Mouse (Mus musculus) intestine, postnatal 0 days (tissue): Measurements from ENCODE around the gene Dnal1. TPM values are rescaled to one million over a fixed set of nuclear protein-coding genes. Genes with fewer than 3 reads are reported as not detected.

Experiments
- ATAC-seq: fragments of 200-750 bp; cut with Nextera tagmentation; 2 replicates; pipeline ENCODE4 v1.8.0; 2017; ENCODE audit warnings: mild to moderate bottlenecking, moderate TSS enrichment, moderate library complexity
- H3K27ac ChIP-seq: fragments of 300-500 bp; sonication (generic); 2 replicates; pipeline ENCODE4 v1.5.1; 2014; ENCODE audit warnings: mild to moderate bottlenecking, low read depth, low read length, moderate library complexity
- H3K27me3 ChIP-seq: fragments of 300-500 bp; sonication (generic); replicated peaks from 2 replicates; pipeline ENCODE4 v1.6.1; 2014; ENCODE audit warnings: low read length, mixed read lengths; ENCODE audit not compliant: control insufficient read depth, insufficient read depth
- H3K36me3 ChIP-seq: fragments of 300-500 bp; sonication (generic); 2 replicates; pipeline ENCODE4 v1.6.1; 2014; ENCODE audit warnings: mild to moderate bottlenecking, moderate library complexity; ENCODE audit not compliant: control insufficient read depth, insufficient read depth
- H3K4me1 ChIP-seq: fragments of 300-500 bp; sonication (generic); replicated peaks from 2 replicates; pipeline ENCODE4 v1.6.1; 2014; ENCODE audit warnings: antibody characterized with exemption, low read length, mixed read lengths; ENCODE audit not compliant: control insufficient read depth, insufficient read depth
- H3K4me2 ChIP-seq: fragments of 300-500 bp; sonication (generic); replicated peaks from 2 replicates; pipeline ENCODE4 v1.6.1; 2014; ENCODE audit warnings: low read depth, mild to moderate bottlenecking, moderate library complexity
- H3K4me3 ChIP-seq: fragments of 300-500 bp; sonication (generic); 2 replicates; pipeline ENCODE4 v1.5.1; 2014; ENCODE audit warnings: low read depth, low read length
- H3K9ac ChIP-seq: fragments of 300-500 bp; sonication (generic); 2 replicates; pipeline ENCODE4 v1.6.1; 2014; ENCODE audit warnings: mild to moderate bottlenecking, low read depth, low read length
- H3K9me3 ChIP-seq: fragments of 300-500 bp; sonication (generic); 2 replicates; pipeline ENCODE4 v1.6.1; 2016; ENCODE audit warnings: mixed run types; ENCODE audit not compliant: control insufficient read depth
- CTCF ChIP-seq: sonication (generic); IDR thresholded peaks from 2 replicates; pipeline ENCODE4 v1.5.1; 2016; ENCODE audit warnings: low read depth, mild to moderate bottlenecking, control low read depth, antibody characterized with exemption, moderate library complexity
- WGBS: fragments of 180-500 bp; shearing (Covaris S2); extraction: QIAGEN DNeasy Blood & Tissue Kit; methylation state at CpG from one replicate; pipeline ENCODE4 v1.1.7; 2014; 5-methylcytosine and 5-hydroxymethylcytosine counted together
- polyA plus RNA-seq: library from polyadenylated mRNA; unstranded; fragments of >200 nt; fragmentation: Nextera tagmentation; extraction: Ambion mirVana; gene quantifications from 2 replicates; pipeline ENCODE4 v1.2.1, GENCODE M21; 2015

Gene Dnal1
- polyA plus RNA-seq, 1 experiment from 2014 or later = 1.0 TPM

DNA sequence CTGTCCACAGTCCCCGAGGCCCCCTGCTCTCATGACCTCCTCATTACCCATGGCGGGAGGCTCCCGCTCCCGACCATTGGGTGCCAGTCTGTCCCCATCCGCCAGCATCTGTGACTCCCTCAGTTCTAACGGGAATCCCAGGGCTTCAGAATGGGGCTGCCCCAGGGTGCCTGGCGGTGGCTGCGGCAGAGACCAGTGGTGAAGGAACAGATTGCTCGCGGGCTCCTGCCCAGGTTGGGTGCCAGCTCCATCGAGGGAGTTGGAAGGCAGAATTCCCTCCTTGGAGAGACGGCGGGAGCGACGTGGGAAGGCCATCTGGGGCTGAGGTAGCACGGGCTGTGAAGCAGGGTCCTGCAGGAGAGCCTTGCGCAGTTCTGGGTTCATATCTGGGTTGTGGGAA is 58.7 kb downstream of the Dnal1 start:
- H3K27ac ChIP-seq = no peak overlapping the region
- ATAC-seq = no peak
- no peak overlapping the region for H3K4me3 ChIP-seq
- TF ChIP-seq CTCF = no peak
- H3K4me2 ChIP-seq = no peak overlapping the region
- H3K9ac ChIP-seq = no peak overlapping the region
- no peaks in the 10 kb centered on the region for H3K27me3 ChIP-seq
- peaks cover 34% of the 10 kb centered on the region for H3K4me1 ChIP-seq
- peaks cover 31% of the 10 kb centered on the region for H3K36me3 ChIP-seq
- H3K9me3 ChIP-seq = no peaks in the 10 kb centered on the region
- 93% methylated on average over 17 of the region's 17 CpGs for WGBS

DNA sequence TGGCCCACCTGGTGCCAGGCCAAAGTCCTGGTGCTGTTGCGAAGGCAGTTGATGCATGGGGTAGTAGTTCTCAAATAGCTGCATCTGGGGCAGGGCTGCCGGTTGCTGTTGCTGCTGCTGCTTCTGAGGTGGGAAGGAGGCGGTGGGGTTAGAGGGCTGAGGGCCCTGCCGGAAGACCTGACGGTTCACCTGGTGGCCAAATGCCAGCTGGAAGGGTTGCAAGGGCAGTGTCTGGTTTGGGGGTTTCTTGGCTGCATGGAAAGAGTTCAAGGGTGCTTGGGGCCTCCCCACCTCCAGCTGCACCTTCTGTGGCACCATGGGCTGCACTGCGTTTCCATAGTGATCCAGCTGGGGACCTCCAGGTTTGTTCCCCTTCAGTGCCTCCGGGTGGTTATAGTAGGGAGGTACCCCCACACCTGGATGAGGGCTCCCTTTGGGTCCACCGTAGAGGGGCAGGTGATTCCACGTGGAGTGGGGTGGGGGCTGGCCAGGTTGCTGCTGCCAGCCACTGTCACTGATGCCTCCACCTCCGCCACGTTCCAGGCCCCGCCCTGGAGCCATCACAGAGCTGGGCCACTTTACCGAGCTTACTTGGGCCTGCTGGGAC is 59.2 kb downstream of the Dnal1 start:
- WGBS = 77% methylated on average over 13 of the region's 13 CpGs
- H3K4me1 ChIP-seq = peaks cover 39% of the 10 kb centered on the region
- peaks cover 31% of the 10 kb centered on the region for H3K36me3 ChIP-seq
- H3K9me3 ChIP-seq = no peaks in the 10 kb centered on the region
- peak overlapping the region; percentile 22; the same call in 1 of the 2 replicates for H3K9ac ChIP-seq
- H3K27me3 ChIP-seq = no peaks in the 10 kb centered on the region
- H3K27ac ChIP-seq = peak overlapping the region; percentile 93
- no peak overlapping the region for H3K4me3 ChIP-seq
- no peak for ATAC-seq
- H3K4me2 ChIP-seq = peak overlapping the region; percentile 65
- no peak for TF ChIP-seq CTCF

DNA sequence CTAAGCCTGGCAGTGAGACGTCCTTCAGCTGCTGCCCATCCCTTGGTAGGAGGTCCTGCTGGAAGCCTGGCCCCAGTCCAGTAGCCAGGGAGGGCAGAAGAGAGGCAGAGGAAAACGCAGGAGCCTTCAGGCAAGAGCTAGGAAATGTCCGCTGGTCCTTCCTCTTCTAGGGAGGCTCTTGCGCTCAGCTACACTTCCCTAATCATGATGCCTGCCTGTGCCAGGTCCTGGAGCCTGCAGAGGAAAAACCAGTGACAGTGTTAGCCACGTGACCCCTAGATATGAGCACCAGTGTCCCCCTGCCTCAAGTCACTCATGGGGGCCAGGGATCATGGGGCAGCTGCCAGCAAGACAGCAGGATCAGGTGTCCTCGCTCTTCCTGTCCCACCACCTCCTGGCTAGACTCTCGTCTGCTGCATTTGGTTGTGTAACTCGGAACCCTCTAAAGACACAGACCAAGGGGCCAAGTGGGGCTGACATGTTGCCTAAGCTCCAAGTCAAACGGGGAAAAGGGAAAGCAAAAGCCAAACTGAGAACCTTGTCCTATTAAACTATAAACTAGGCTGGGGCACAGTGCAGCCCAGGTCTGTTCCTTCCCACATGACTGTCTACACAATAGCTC is 60.1 kb downstream of the Dnal1 start:
- 34% methylated on average over 9 of the region's 9 CpGs for WGBS
- peak overlapping the region; percentile 65 for H3K4me2 ChIP-seq
- peaks cover 31% of the 10 kb centered on the region for H3K36me3 ChIP-seq
- H3K27me3 ChIP-seq = no peaks in the 10 kb centered on the region
- no peaks in the 10 kb centered on the region for H3K9me3 ChIP-seq
- TF ChIP-seq CTCF = no peak
- H3K4me1 ChIP-seq = peaks cover 46% of the 10 kb centered on the region
- no peak overlapping the region for H3K4me3 ChIP-seq
- 0 out of 2 replicates have a peak overlapping the region, but pooled peaks have one; percentile 22 for H3K9ac ChIP-seq
- ATAC-seq = peak; percentile 51
- peak overlapping the region; percentile 93 for H3K27ac ChIP-seq

DNA sequence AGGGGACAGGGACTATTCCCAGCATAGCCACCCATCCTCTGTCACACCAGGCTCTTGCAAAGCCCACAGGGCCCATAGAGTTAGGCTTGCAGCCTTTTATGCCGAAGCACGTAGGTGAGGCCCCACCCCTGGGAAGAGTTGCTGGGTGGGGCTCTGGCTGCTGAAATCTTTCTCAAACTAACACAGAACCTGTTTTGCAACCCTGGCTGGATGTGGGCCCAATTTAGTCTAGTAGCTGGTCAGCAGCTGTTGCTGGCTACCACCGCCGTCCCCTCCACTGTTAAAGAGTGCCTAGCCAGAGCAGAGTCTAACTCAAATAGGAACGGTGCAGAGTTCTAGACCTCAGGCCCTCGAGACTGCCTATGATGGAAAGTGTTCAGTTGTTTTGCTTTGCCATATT is 60.7 kb downstream of the Dnal1 start:
- peak overlapping the region; percentile 65 for H3K4me2 ChIP-seq
- peaks cover 47% of the 10 kb centered on the region for H3K4me1 ChIP-seq
- peak overlapping the region; percentile 93 for H3K27ac ChIP-seq
- no peak for TF ChIP-seq CTCF
- peak; percentile 52 for ATAC-seq
- 0 out of 2 replicates have a peak overlapping the region, but pooled peaks have one; percentile 36 for H3K4me3 ChIP-seq
- WGBS = 29% methylated on average over 6 of the region's 6 CpGs
- 0 out of 2 replicates have a peak overlapping the region, but pooled peaks have one; percentile 19 for H3K9ac ChIP-seq
- no peaks in the 10 kb centered on the region for H3K27me3 ChIP-seq
- H3K9me3 ChIP-seq = no peaks in the 10 kb centered on the region
- peaks cover 27% of the 10 kb centered on the region for H3K36me3 ChIP-seq

DNA sequence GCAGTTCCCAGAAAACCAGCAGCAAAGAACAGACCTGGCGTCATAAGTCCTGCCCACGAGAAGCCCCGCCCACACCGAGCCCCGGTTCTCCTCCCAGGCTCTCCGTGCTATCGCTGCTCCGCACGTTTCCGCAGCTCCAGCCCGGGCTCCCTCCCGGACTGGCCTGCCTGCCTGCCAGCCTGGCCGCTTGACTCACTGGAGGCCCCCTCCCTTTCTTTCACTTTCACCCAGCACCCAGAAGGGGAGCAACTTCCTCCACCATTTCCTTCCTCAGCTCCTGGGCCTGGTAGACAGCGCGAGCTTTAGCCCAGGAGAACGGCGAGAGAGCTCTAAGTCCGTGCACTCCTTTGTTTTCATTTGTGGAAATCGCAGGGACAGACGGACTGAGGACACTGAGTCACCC is 61.5 kb downstream of the Dnal1 start:
- Histone ChIP-seq H3K9ac (0 out of 2 replicates have a peak overlapping the region, but pooled peaks have one; percentile 19), H3K4me2 (peak overlapping the region; percentile 65), H3K27me3 (no peaks in the 10 kb centered on the region), H3K36me3 (peaks cover 27% of the 10 kb centered on the region), H3K9me3 (no peaks in the 10 kb centered on the region), H3K4me3 (peak overlapping the region; percentile 36), H3K4me1 (peaks cover 55% of the 10 kb centered on the region), H3K27ac (peak overlapping the region; percentile 93)
- peak; percentile 70 for ATAC-seq
- peak; percentile 30 for TF ChIP-seq CTCF
- under 1% methylated on average over 19 of the region's 20 CpGs for WGBS

DNA sequence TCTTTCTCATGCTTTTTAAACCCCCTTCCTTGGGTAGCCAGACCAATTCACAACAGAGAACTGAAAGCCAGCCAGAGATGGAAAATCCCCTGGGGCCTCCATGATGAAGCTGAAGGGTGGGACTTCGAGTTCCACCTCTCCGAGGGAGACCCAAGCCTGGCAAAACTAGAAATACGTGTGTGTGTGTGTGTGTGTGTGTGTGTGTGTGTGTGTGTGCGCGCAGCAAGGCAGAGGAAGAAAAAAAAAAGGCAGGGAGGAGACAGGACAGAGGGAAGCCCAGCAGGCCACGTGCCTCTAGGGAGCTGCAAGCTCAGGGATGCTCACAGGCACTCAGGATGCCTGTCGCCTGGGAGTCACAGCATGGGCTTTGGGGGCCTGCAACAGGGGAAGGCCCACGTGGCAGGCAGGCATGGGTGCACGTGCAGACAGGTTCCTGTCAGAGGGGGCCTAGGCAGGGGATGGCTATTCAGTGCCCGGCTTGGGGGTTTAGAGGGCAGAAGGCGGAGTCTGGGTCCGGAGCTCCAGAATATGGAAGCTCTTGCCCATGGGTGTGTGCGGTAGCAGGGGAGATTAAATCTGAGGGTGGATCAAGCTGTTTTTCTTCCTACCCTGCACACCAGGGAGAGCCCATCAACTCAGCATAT is 62.1 kb downstream of the Dnal1 start:
- Histone ChIP-seq H3K27me3 (no peaks in the 10 kb centered on the region), H3K4me2 (peak overlapping the region; percentile 65), H3K4me1 (peaks cover 61% of the 10 kb centered on the region), H3K9me3 (no peaks in the 10 kb centered on the region), H3K4me3 (peak overlapping the region; percentile 36; the same call in 1 of the 2 replicates), H3K36me3 (peaks cover 27% of the 10 kb centered on the region), H3K9ac (0 out of 2 replicates have a peak overlapping the region, but pooled peaks have one; percentile 19), H3K27ac (peak overlapping the region; percentile 93)
- 11% methylated on average over 12 of the region's 13 CpGs for WGBS
- TF ChIP-seq CTCF = no peak
- ATAC-seq = no peak
